Mouse (Mus musculus) intestine, embryonic 16.5 days (tissue): ENCODE measurements at regions not wholly inside any gene's neighbourhood (a gene's known extent, or its start where the extent isn't known, plus 50 kb on each side); places are given as distances from the start of the nearest gene placed in this dataset.

Source experiments
- ATAC-seq: fragments of 200-750 bp; cut with Nextera tagmentation; 2 replicates; pipeline ENCODE4 v1.8.0; 2017; ENCODE audit warnings: moderate TSS enrichment, moderate library complexity
- H3K27ac ChIP-seq: fragments of 300-500 bp; sonication (generic); 2 replicates; pipeline ENCODE4 v1.5.1; 2014; ENCODE audit warnings: mild to moderate bottlenecking, low read length
- H3K27me3 ChIP-seq: fragments of 300-500 bp; sonication (generic); replicated peaks from 2 replicates; pipeline ENCODE4 v1.6.1; 2014; ENCODE audit warnings: low read length, control low read depth, mixed read lengths; ENCODE audit not compliant: control insufficient read depth, insufficient read depth
- H3K36me3 ChIP-seq: fragments of 300-500 bp; sonication (generic); 2 replicates; pipeline ENCODE4 v1.6.1; 2014; ENCODE audit warnings: low read length, control low read depth; ENCODE audit not compliant: control insufficient read depth, insufficient read depth
- H3K4me1 ChIP-seq: fragments of 300-500 bp; sonication (generic); 2 replicates; pipeline ENCODE4 v1.6.1; 2014; ENCODE audit warnings: low read length, control low read depth, mixed read lengths; ENCODE audit not compliant: control insufficient read depth, insufficient read depth
- H3K4me2 ChIP-seq: fragments of 300-500 bp; sonication (generic); 2 replicates; pipeline ENCODE4 v1.6.1; 2014; ENCODE audit warnings: low read depth, low read length, control low read depth
- H3K4me3 ChIP-seq: fragments of 300-500 bp; sonication (generic); 2 replicates; pipeline ENCODE4 v1.5.1; 2014; ENCODE audit warnings: mild to moderate bottlenecking, low read length
- H3K9ac ChIP-seq: fragments of 300-500 bp; sonication (generic); 2 replicates; pipeline ENCODE4 v1.6.1; 2014; ENCODE audit warnings: low read depth, low read length
- H3K9me3 ChIP-seq: fragments of 300-500 bp; sonication (generic); 2 replicates; pipeline ENCODE4 v1.6.1; 2016; ENCODE audit warnings: low read length, control low read depth; ENCODE audit not compliant: control insufficient read depth
- WGBS: fragments of 180-500 bp; shearing (Covaris S2); extraction: QIAGEN DNeasy Blood & Tissue Kit; methylation state at CpG from one replicate; pipeline ENCODE4 v1.1.7; 2014; 5-methylcytosine and 5-hydroxymethylcytosine counted together

GRCm38 (mm10) chr17:9328886-9329455 lies 92.9 kb upstream of the Gm17728 start:
- 84% methylated on average over 4 of the region's 4 CpGs for WGBS
- H3K9ac ChIP-seq = no peak overlapping the region
- no peak for ATAC-seq
- H3K4me3 ChIP-seq = no peak overlapping the region
- no peak overlapping the region for H3K27ac ChIP-seq
- H3K4me1 ChIP-seq = no peaks in the 10 kb centered on the region
- no peaks in the 10 kb centered on the region for H3K36me3 ChIP-seq
- H3K27me3 ChIP-seq = no peaks in the 10 kb centered on the region
- no peak overlapping the region for H3K4me2 ChIP-seq
- H3K9me3 ChIP-seq = no peaks in the 10 kb centered on the region

GRCm38 (mm10) chr17:9357572-9358159 lies 64.2 kb upstream of the Gm17728 start:
- Histone ChIP-seq H3K4me2 (no peak overlapping the region), H3K27me3 (no peaks in the 10 kb centered on the region), H3K9ac (no peak overlapping the region), H3K36me3 (no peaks in the 10 kb centered on the region), H3K4me3 (no peak overlapping the region), H3K9me3 (no peaks in the 10 kb centered on the region), H3K27ac (no peak overlapping the region), H3K4me1 (no peaks in the 10 kb centered on the region)
- WGBS = 77% methylated on average over 5 of the region's 5 CpGs
- no peak for ATAC-seq
